Mouse (Mus musculus): ENCODE measurements around the gene Rpl36a-ps1.

The Rpl36a-ps1 gene

DNA sequence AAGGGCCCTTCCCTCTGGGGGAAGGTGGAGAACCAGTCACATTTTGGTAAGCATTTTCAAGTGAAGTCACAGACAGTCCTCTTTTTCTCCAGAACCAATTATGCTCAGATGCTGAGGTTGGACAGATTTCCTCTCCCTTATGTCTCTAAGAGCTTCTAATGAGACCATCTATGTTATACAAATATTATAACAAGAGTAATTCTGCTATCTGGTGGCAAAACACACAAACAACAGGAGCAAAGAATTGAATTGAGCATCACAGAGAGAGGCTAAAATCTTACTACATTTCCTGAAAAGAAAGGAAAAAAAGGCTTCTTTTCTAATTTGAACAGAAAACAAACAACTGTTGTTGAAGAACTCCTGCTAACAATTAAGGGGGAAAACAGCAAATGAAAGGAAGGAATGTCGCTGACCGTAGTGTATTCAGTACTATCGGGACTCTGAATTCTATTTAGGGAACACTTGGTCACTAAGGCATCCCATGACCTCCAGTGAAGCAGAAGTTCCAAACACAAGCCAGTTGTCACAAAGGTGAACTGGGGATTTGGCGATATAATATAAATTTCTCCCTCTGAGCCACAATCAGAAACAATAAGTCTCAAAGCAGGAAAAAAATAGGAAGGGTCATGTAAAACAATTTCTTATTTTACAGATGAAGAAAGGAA is 42.4 kb downstream of the Rpl36a-ps1 start:
- DNase-seq (ENCODE audit: low read depth, low spot score): no peak
